Mouse (Mus musculus) right cerebral cortex, postnatal 36 days (tissue): ENCODE results near the gene Spaca4.
A peak's percentile ranks its signal among the peaks of the same experiment; 100 is the strongest.

ENCODE experiments used
- DNase-seq, 2 experiments: peaks; one replicate each; pipeline ENCODE4 v3.0.0; 2022; ENCODE audit warnings: low spot score in 2 of 2, mixed read lengths in 1 of 2

Spaca4 gene

DNA sequence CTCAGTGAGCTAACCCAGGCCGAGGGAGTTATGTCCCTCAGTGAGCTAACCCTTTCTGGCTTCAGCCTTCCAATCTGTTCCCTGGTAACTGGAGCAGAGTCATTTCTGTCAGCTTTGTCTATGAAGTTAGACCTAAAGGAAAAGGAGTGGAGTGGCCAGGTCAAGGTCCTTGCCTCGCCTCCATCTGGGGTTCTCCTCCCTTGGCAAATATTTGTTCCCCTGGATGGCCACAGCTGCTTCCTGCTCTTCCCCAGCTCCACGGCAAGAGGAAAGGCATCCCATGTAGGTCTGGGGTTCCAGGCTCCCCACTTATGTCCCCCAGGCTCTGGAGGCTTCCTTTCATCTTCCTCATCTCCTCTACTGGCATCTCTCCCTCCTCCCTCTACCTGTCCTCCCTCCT lies 2.0 kb upstream of the Spaca4 start:
- DNase-seq = no peak

DNA sequence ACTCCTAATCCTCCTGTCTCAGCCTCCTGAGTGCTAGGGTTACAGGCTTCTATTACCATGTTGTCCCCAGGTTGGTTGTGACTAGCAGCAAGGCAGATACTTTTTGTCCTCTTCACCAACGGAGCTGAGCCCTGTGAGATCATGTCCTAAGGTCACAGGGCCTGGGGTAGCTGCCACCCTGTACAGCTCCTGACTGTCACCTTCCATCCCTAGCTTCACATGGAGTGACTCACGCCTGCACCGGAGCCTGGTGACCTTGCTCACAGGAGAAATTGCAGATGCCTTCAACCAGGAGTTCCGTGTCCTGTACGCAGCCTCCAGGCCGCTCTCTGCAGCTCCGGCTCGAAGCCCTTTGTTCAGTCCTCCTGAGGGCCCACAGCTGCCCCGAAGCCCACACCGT lies 806 bp upstream of the Spaca4 start:
- no peak for DNase-seq

DNA sequence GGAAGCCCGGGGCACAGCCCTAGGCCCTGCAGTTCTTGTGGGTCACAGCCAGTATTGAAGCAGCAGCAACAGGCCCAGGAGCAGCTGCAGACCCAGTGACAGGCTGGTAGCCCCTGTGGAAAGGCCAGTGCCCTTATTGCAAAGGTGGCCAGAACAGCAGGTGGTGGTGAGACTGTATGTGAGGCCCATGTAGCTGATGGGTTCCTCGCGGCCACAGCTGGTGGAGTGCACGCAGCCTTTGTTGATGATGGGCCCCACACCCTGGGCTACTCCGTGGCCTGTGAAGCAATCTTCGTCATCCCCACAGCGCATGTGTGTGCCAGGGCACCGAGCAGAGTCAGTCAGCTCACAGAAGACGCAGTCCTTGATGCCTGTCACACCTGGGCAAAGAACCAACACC lies 462 bp downstream of the Spaca4 start:
- DNase-seq = no peak

GRCm38 (mm10) chr7:45723781-45724180 lies 1.8 kb downstream of the Spaca4 start:
- DNase-seq = no peak

DNA sequence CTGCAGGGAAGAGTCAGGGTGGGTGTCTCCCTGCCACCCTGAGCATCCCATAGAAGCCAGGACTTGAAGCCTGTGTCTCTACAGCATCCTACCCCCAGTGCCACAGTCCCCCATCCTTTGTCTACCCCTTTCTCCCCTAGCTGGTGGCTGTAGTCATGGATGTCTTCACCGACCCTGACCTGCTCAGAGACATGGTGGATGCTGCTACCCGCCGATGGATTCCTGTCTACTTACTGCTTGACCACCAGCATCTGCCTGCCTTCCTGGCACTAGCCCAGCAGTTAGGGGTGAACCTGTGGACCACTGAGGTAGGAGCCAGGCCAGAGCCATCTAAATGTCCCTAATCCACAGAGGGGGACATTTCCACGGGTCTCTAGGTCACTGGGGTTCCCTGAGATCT lies 2.3 kb downstream of the Spaca4 start:
- no peak for DNase-seq

DNA sequence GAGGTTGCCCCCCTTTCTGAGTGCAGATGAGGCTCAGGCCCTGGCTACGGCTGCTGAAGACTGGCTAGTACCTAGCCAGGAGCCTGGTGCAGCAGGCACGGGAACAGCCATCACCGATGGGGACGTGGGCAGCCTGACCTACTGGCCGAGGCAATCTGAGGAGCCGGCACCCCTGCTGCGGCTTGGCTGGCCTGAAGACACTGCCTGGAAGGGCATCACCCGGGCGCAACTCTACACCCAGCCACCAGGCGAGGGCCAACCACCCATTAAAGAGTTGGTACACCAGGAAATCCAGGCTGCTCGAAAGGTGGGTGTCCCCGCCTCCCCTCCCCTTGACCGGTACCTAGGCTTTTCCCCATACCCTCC lies 3.3 kb downstream of the Spaca4 start:
- no peak for DNase-seq

GRCm38 (mm10) chr7:45721642-45722347 lies 3.8 kb downstream of the Spaca4 start:
- DNase-seq = no peak

DNA sequence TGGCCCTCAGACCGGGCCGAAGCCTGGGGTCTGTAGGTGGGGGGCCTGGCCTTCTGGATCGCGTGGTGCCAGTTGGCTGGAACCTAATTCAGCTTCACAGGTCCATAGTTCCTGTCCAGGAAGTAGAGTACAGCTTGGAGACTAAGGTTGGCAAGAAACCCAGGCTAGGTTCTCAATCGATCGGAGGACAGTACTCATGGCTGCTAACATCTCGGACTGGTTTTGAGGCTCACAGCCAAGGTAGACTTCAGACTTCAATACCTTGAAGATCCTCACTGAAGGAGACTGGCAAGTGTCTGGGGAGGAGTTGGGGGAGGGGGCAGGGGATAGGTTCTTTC lies 4.4 kb downstream of the Spaca4 start:
- DNase-seq = no peak

DNA sequence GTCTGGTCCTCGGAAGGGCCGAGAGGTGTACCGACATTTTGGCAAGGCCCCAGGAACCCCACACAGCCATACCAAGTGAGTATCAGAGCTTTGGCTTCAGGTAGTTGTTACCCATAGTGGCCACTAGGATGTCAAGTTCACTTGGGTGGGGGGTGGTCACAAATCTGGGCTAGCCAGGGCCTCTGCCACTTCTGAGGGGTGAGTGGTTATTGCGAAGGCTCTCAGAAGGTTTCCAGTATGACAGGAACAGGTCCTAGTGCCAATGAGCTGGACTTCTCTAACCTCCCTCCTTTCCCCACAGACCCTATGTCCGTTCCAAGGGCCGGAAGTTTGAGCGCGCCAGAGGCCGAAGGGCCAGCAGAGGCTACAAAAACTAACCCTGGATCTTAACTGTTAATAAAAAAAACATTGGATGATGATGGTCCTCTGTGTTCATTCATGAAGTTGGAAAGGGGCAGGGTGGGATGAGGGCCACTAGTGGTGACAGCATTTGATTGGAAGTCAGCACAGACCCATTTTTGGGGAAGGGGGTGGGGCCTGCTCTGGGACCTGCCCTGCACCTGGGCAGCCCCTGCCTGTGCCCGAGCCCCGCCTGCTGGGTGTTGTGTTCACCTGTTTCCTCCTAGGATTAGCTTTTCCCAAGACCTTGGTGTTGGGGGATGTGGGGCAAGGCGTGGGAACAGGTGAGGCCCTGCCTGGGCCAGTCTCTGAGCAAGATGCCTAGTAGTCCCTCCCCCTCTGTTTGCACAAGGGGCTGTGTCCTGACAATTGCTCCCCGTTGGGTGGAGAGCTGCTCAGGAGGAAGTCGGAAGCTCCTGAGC lies 5.0 kb downstream of the Spaca4 start, which contains the start of gene Fam83e:
TSS of gene Fam83e (plus strand) at position 800 of the 821 bp plus-strand sequence.
- no peak for DNase-seq

GRCm38 (mm10) chr7:45719738-45720412 lies 5.7 kb downstream of the Spaca4 start:
- no peak for DNase-seq

- DNase-seq = no peak
Observed at GRCm38 (mm10) chr7:45719180-45719579, 6.4 kb downstream of the Spaca4 start.

DNA sequence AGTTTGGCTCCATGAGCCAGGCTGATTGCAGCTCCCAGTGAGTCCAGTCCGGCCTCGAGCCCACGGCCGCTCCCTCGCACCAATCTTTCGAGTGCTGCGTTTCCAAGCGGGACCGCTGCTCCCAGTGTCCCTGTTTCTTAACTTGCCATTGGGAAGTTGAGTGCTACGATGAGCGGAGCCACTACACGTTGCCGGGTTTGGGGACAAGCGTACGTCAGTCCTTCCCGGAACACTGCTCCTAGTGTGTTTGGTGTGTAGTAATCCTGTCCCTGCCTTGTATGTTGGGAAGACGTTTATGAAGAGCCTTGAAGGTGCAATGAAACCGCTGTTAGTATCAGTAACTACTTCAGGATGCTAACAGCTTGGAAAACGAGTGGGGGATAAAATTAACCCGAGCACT lies 7.3 kb downstream of the Spaca4 start:
- DNase-seq = no peak

GRCm38 (mm10) chr7:45717918-45718297 lies 7.7 kb downstream of the Spaca4 start, which contains the start of gene Sphk2:
Gene Sphk2, minus strand, starts transcription at chr7:45718002.
- peak; percentile 98 to 99 for DNase-seq

GRCm38 (mm10) chr7:45716952-45717917 lies 8.4 kb downstream of the Spaca4 start:
- DNase-seq = no peak

GRCm38 (mm10) chr7:45716460-45716857 lies 9.2 kb downstream of the Spaca4 start:
- DNase-seq = no peak

DNA sequence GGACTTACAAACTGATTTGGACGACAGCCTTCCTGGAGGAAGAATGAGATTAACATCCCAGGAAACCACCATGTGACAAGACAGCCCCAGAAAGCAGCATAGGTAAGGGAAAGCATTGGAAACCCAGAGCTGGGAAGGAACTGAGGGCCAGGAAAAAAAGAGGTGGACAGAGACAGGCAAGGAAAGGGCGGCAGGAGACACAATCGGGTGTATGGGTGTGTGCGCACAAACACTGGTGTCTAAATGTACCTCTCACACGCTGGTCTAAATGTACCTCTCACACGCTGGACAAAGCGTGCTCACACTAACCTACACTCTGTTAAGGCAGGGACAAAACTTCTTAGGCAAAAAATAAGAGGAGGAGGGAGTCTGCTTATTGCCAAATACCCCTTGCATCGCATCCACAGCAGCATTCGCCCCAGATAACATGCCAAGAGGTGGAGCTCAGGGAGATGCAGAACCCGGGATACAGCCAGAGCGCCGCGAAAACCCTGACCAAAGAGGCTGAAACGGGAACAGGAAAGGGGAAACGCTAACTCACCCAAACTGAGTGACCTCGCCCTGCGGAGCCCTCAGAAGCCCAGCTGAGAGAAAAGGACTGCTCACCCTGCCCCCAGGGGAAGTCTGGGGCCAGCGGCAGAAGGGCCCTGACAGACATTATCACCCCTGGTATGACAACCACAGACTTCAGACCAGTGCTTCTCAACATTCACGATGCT lies 9.7 kb downstream of the Spaca4 start:
- DNase-seq = no peak

DNA sequence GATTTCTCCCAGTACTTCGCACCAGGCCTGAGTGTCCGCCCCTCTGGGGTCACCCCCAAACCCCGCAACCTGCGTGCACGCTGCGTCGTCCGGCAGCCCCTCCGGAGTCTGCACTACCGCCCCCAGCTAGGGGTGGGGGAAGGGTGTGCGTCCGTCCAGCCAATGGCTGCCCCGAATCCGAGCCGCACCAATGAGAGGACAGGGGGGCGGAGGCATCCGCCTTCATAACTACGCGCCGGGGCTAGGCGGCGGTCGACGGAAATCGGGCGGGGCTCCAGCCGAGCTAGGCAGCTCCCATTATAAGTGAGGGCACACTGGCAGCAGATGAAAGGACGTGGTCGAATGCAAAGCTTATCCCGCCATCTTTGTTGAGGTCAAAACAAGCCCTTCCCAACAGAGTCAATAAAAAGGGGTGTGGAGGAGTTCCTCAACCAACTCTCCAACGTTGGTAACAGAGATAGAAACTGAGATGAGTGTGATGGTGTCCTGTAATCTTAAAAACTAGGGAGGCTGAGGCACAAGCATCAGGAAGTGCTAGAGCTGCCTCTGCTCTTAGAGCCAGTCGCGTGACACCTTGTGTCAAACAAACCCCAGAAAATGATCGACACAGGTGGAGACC lies 10.4 kb downstream of the Spaca4 start, which contains the start of gene Rpl18:
TSS of gene Rpl18 (plus strand) at position 368 of the 619 bp plus-strand sequence.
- DNase-seq = peak; percentile 98

DNA sequence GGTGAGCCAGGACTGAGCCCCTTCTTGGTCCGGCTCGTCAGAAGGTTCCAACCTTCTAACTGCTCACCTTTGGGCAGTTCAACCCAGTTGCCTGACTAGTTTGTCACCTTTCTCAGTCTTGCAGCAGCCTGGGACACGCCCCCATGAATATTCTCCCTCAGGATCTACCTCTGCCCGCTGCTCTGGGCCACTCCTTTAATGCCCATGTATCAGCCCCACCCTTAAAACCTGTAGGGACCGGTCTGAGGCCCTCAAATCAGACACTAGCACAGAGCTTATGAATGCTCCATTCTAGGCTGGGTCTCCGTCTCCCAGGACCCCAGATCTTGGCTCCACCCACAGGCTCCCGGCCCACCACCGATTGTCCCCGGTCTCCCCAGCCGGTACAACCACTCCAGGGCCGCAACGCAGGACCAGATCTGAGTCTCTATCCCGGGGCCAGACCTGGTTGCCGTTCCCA lies 11.0 kb downstream of the Spaca4 start:
- DNase-seq = no peak

DNA sequence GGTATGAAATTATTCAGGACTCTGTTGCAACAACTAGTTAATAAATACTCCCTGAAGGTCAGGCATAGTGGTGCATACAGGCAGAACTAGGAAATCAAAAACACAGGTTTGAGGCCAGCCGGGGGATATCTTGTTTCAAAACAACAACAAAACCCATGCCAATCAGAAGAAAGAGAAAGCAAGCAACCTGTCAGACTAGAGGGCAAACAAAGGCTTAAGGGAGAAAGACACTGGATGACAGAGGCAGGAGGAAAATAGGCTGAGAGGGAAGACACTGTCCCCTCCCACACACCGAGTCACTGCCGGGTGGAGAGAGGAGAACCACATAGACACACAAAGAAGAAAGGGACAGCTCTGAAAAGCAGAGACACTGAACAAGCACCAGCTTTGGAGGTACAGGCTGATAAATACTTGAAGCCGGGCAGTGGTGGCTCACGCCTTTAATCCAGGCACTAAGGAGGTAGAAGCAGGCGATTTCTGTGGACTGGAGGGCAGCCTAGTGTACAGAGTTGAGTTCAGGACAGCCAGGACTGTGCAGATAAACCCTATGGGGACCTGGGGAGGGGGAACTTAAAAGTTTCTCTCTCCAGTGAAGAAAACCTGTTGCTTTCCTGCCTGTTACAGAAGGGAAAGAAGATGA lies 11.6 kb downstream of the Spaca4 start:
- DNase-seq = no peak

- DNase-seq = no peak
Observed at GRCm38 (mm10) chr7:45713396-45713795, 12.2 kb downstream of the Spaca4 start.
